Mouse (Mus musculus) neural tube, embryonic 10.5 days (tissue): ENCODE results near the gene Macf1.
"Not testable (repeated sequence)": the region's sequence is repeated elsewhere in the genome, so short reads cannot be mapped to it uniquely, and the experiment has no call there.

Experiments
- DNase-seq: peaks from one replicate; pipeline ENCODE4 v3.0.0-alpha.2; 2017; ENCODE audit warnings: low spot score; ENCODE audit errors: extremely low spot score

Gene Macf1

DNA sequence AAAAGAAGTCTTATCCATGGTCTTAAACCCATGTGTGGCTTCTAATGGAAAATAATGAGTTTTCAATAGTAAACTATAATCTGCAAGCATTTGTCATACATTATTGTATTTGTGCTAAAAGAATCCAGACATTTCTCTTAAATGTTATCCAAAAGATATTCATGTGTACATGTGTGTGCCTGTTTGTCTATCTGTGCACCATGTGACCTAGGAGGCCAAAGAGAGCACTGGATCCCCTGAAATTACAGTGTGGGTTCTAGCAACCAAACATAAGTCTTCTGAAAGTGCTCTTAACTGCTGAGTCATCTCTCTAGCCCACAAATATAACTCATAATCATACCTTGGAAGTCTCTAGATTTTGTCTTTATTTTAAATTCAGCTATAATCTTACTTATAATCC is 234.9 kb downstream of the Macf1 start:
- no peak for DNase-seq

GRCm38 (mm10) chr4:123448015-123448414 is 236.1 kb downstream of the Macf1 start:
- DNase-seq = no peak

GRCm38 (mm10) chr4:123447251-123447650 is 236.9 kb downstream of the Macf1 start:
- no peak for DNase-seq

DNA sequence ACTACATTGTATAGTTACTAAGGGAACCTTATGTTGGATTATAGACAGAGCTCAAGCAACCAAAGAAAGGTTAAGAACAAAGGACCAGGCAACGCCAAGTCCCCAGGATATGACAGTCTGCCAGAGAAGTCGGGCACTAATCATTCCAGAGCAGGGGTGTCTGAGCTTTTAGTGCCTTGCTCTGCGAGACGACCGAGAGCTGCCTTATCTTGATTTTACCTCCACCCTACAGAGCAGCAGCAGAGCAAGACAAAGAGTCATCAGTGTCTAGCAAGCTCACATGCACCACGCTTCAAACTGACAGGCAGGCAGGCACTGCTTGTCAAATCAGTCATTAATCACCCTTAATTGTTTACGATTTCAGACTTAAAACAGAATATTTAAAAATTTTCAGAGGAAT is 237.4 kb downstream of the Macf1 start:
- DNase-seq = no peak

DNA sequence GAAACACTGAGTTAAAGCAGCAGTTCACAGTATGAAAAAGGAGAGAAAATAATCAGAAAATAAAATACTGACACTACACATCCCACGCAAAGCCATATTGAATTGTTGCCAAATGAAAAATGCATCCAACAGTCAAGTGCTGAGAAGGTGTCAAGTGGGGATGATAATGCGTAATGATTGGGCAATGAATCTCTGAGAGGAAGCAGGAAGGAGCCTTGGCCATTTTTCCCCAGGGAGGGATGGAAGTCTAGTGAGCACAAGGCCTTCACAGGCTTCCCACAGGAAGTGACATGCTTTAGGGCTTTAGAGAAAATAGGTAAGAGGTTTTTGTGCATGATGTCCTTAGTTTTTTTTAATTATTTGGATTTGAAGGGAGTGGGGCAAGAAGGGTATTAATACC is 237.9 kb downstream of the Macf1 start:
- DNase-seq = not testable (repeated sequence)

DNA sequence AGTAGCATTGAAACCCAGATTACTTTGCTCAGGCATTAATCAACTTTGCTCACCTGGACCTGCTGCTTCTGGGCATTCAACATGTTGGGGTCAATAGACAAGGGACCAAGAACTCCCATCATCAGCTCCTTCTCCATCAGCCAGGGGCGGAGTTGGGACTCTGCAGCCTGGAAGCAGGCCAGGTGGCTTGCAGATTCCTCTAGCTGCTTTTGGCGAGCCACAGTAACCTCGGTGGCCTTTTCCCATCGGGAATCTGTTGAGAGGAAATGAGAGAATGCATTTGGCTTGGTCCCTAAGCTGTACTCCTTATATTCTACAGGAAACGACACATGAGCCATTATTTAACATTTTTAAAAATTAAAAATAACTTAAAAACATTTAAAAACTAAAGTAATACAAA is 245.7 kb downstream of the Macf1 start:
- DNase-seq = no peak

DNA sequence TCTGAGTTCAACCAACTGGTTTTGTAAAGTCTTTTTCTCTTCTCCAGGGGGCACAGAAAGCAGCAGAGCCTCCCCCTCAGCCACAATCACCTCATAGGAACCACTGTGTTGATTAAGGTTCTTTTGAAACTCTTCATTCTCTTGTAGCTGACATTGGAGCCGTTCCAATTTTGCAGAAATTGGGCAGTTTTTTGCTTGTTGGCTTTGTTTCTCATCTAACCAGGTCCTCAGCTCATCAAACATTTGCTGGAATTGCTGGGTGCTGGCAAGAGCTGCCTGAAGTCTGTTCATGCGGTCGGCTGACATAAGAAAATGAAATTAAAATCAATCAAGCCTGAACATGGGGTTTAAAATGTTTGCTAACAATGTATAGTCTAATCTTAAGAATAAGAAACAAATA is 251.0 kb downstream of the Macf1 start:
- DNase-seq = no peak

GRCm38 (mm10) chr4:123431936-123432335 is 252.2 kb downstream of the Macf1 start:
- DNase-seq = no peak

GRCm38 (mm10) chr4:123427900-123428684 is 256.1 kb downstream of the Macf1 start:
- no peak for DNase-seq

DNA sequence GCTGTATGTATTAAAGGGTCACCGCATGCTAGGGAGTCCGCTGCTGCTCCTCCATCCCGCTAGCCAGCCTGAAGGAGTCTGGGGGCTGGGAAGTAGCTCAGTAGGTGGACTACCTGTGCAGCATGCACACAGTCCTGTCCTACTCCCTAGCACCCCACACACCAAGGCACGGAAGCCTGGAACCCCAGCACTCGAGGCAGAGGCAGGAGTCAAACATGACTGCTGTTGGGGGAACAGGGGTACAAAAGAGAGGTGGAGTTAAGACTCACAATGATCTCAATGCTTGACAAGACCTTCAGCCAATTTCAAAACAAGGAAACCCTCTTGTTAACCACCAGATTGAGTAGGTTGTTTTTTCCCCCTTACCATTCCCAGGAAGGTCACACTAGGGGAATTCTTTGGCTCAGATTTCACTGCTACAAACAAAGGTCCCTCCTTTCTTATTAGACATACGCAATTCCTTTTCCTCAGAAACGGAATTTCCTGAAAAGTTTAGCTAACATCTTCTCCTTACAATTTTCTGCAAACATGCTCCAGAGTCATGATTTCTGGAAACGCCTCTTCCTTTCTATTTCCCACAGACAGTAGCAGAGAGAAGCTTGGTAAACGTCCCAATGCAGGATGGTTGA is 256.8 kb downstream of the Macf1 start:
- no peak for DNase-seq

- no peak for DNase-seq
These were observed 257.6 kb downstream of the Macf1 start for GRCm38 (mm10) chr4:123426429-123427080.

DNA sequence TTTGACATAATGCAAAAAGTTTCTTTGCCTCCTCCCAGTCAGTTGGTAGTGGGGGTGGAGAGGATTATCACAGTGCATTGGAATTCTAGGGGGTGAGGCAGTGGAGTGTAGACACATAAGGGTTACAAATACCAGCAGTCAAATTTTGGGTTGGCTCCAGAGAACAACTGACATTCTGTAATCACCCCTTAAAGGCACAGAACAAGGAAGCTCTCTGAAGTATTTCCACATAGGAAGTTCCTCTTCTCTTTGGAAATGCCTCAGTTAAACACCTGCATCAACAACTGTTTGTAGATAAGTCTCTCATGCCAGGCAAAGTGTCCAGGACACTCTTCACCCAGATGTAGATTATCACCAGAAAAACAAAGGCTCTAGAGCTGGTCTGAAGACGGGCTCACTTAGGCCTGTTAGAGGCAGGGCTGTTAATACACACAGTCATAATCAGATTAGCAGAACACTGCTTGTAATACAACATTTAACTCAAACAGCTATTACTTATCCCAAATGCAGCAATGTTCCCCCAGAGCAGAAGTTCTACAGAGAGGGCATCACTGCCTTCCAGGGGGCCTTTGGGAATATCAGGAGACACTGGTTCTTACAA is 258.4 kb downstream of the Macf1 start:
- DNase-seq = no peak

DNA sequence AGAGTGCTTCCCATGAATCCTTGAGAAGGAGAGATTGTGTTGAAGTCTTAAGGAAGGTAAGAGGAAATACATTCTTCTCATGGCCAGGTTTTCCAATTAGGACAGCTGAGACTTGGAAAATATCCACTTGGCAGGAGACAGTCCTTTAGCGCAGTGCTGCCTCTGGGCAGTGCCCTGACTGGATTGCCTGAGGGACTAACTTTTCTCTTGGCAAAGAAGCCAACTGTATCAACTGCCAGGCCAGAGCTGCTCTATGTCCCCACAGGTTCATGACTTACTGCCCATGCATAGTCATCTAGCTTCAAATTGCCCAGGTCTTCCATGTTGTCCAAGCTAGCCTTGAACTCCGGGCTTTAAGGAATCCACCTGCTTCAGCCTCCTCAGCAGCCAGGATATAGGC is 260.1 kb downstream of the Macf1 start:
- DNase-seq = no peak

DNA sequence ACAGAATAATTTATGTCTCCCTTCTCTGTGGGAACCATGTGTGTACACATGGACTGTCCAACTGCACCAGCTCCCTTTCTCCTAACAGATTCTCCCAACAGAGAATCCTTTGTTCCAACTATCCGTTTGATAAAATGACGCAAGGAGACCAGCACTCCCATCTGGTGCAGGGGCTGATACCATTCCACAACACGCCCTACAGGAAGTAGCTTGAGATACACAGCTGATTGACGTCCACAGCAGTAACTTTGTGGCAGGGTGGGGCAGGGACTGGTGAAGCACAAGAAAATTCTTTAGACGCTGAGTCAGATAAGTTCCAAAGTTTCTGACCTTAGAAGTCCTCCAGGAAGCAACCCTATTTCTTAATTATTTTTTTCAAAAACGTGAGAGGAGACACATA is 261.3 kb downstream of the Macf1 start:
- no peak for DNase-seq

- DNase-seq = no peak
These were observed 266.1 kb downstream of the Macf1 start for GRCm38 (mm10) chr4:123418032-123418431.

- no peak for DNase-seq
These were observed 266.7 kb downstream of the Macf1 start for GRCm38 (mm10) chr4:123417478-123417877.

DNA sequence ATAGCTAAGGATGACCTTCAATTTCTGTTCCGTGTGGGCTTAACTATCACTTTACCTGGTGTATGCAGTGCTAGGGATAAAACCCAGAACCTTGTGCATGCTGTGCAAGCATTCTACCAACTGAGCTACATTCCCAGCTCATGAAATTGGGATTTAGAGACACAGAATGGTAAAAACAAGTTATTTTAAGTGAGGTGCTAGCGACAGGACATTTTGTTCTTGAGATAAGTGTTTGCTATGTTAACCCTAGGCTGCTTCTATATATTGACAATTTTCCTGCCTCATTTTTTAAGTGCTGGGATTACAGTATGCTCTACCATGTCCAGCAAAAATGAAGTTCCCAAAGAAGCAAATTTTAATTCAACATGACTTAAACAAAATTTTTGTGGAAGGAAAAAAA is 267.3 kb downstream of the Macf1 start:
- DNase-seq = no peak

- no peak for DNase-seq
These were observed 268.6 kb downstream of the Macf1 start for GRCm38 (mm10) chr4:123415566-123415965.

DNA sequence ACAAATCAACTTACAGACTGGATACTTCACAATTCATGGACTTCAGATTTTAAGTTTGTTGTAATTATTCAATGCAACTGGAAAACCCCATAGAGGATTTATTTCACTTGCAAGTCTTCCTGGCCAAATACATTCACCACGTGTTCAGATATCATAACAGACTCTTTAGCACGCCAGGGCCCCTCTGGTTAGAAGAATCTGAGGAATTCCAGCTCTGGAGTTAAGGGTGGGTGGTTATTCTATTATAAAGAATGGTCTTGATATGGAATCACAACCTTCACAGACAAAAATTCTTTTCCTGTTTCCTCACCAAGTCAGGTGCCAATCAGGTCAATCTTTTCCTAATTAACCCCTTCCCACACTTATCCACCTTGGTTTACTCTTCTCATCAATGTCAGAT is 270.3 kb downstream of the Macf1 start:
- no peak for DNase-seq

- DNase-seq = no peak
These were observed 271.2 kb downstream of the Macf1 start for GRCm38 (mm10) chr4:123412981-123413380.

DNA sequence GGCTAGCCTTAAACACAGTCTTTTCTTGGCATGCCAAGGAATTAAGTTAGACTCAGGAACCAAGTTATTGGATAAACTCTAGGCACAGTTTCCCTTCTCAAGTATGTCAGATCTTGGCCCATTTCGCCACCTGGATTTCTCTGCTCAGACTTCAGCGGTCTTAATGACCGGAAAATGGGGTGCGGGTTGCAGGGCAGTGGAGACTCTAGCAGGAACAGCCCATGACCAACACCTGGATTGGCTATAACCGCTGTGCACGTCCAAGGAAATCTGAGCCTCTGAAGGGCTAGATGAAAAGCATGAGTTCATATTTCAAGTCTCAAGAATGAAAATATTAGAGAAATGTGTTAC is 271.7 kb downstream of the Macf1 start:
- DNase-seq = no peak
